Mouse (Mus musculus): ENCODE results near the gene Anks4b. TPM values are rescaled to one million over a fixed set of nuclear protein-coding genes. Genes with fewer than 3 reads are reported as not detected.
A peak's percentile ranks its signal among the peaks of the same experiment; 100 is the strongest.

Anks4b gene
- polyA plus RNA-seq, 1 experiment from 2014 or later = 0.05 TPM

DNA sequence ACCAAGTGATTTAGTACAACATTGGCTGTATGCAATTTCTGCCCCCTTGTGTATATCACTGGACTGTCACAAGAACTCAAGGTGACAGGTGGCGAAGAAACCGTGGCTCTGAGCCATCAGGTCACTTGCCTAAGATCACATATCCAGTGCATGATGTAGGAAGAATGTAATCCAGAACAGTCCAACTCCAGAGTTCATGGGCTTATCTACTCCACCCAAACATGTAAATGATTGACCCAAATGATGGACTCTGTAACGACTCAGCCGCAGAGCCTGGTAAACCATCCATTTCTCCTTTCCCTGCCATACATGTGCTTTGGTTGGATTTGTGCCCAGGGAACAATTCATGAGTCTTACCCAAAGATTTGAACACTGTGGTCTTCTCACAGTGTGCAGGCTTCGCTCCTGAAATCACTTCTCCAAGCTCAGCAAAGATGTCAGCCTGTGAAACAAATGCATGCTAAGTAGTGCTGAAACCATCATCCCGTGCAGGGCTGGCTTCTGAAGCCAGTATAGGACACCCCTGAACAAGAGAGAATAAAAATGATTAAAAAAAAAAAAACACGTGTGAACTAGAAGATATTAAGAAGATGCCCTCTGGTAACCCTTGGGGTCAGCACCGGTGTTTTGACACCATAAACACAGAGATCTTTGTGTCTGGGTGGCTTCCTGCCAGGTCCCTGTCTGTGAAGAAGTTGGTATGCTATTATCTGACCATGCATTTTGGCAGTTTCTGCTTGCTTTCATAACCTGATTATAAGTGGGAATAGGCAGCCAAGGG is 15.9 kb downstream of the Anks4b start:
- Histone ChIP-seq H3K27me3 (replicated peaks) (no peaks in the 10 kb centered on the region), H3K4me2 (no peak overlapping the region), H3K4me1 (replicated peaks) (peaks cover 12% of the 10 kb centered on the region; the same call in 1 of the 2 replicates), H3K4me3 (no peak overlapping the region), H3K27ac (ENCODE audit: poor library complexity, severe bottlenecking) (0 out of 2 replicates have a peak overlapping the region, but pooled peaks have one; percentile 7), H3K36me3 (no peaks in the 10 kb centered on the region), H3K9ac (no peak overlapping the region), H3K9me3 (replicated peaks) (no peaks in the 10 kb centered on the region)
- ATAC-seq (ENCODE audit: insufficient number of reproducible peaks, low FRiP score) = no peak
- WGBS = 57% methylated on average over 8 of the region's 8 CpGs

DNA sequence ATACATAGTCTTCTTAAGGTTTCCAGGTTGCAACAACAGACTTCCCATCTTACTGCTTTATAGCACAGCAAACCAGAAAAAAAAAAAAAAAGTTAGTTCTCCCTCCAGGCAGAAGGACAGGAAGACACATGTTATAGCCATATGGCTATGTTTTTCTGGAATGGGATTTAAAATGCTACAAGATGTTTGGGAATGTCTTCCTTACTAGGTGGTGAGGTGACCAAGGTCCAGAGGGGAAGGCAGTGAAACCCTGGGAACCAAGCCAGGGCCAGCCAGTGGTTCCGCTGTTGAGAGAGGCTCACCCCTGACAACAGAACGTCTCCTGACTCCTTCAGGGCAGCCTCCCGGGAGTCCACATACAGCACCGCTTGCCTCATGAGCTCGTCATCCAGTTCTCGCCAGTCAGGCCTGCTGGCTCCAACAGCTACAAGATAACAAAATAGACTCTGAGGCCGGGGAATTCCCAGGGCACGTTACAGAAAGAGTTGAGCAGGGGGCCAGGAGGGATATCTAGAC is 16.6 kb downstream of the Anks4b start:
- WGBS = 11% methylated on average over 8 of the region's 8 CpGs
- Histone ChIP-seq H3K4me1 (replicated peaks) (peaks cover 12% of the 10 kb centered on the region; the same call in 1 of the 2 replicates), H3K4me2 (no peak overlapping the region), H3K9me3 (replicated peaks) (no peaks in the 10 kb centered on the region), H3K27me3 (replicated peaks) (no peaks in the 10 kb centered on the region), H3K9ac (no peak overlapping the region), H3K4me3 (no peak overlapping the region), H3K27ac (ENCODE audit: poor library complexity, severe bottlenecking) (no peak overlapping the region), H3K36me3 (no peaks in the 10 kb centered on the region)
- 0 out of 2 replicates have a peak, but pooled peaks have one; percentile 53 for ATAC-seq (ENCODE audit: insufficient number of reproducible peaks, low FRiP score)

DNA sequence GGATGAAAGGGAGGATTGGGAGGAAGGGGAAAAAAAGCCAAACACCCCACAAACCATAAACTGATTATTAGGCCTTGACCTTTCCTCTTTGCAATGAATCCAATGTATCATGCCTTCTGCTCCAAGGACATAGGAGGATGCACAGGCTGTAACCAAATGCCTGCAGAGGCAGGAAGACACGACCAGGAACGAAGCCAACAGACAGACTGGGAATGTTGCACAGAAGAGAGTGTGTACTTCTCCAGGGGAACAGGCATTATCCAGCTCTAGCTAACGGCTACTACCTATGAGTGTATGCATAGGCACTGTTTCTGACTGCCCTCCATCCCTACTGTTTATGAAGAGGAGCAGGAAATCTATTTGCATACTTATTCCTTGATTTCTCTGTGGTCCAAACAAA is 18.5 kb downstream of the Anks4b start:
- ATAC-seq (ENCODE audit: insufficient number of reproducible peaks, low FRiP score) = no peak
- H3K27me3 ChIP-seq (replicated peaks) = no peaks in the 10 kb centered on the region
- H3K27ac ChIP-seq (ENCODE audit: poor library complexity, severe bottlenecking) = no peak overlapping the region
- H3K9me3 ChIP-seq (replicated peaks) = no peaks in the 10 kb centered on the region
- no peaks in the 10 kb centered on the region for H3K36me3 ChIP-seq
- H3K4me2 ChIP-seq = no peak overlapping the region
- WGBS = 54% methylated on average over 3 of the region's 3 CpGs
- no peak overlapping the region for H3K9ac ChIP-seq
- H3K4me3 ChIP-seq = no peak overlapping the region
- peaks cover 12% of the 10 kb centered on the region; the same call in 1 of the 2 replicates for H3K4me1 ChIP-seq (replicated peaks)

DNA sequence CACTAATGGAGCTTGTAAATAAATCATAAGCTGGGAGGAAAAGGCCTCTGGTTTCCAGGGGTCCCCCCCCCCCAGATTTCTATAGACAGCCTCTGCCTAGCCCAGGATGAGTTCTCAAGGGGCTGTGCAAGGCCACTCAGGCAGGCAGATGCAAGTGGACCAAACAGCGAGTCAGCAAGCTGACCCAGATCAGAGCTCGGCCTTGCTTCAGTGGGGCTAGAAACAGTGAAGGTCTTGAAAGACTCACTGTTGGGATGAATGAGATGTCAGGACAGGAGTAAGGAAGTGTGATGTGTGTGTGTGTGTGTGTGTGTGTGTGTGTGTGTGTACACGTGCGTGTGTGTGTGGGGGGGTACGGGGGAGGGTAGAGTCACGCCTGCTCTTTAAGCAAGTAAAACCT is 19.2 kb downstream of the Anks4b start:
- Histone ChIP-seq H3K4me3 (no peak overlapping the region), H3K4me2 (no peak overlapping the region), H3K9me3 (replicated peaks) (no peaks in the 10 kb centered on the region), H3K27me3 (replicated peaks) (no peaks in the 10 kb centered on the region), H3K9ac (no peak overlapping the region), H3K27ac (ENCODE audit: poor library complexity, severe bottlenecking) (no peak overlapping the region), H3K4me1 (replicated peaks) (peaks cover 12% of the 10 kb centered on the region; the same call in 1 of the 2 replicates), H3K36me3 (no peaks in the 10 kb centered on the region)
- no peak for ATAC-seq (ENCODE audit: insufficient number of reproducible peaks, low FRiP score)
- WGBS = 71% methylated on average over 6 of the region's 6 CpGs

DNA sequence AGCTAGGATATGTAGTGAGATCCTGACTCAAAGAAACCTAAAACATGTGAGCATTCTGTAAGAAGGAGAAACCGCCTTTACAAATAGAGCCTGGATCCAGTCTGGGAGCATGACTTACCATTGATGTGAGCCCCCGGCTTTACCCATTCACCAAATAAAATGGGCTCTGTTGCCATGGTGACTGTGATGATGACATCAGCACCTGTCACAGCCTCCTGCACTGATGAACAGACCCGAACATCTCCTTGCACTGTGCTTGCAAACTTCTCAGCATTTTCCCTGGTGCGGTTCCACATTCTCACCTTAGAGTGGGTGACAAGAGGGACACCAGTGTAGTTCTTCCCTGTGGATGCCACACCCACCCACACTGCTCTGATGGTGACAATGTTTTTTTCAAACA is 21.5 kb downstream of the Anks4b start:
- no peak overlapping the region for H3K4me2 ChIP-seq
- H3K4me1 ChIP-seq (replicated peaks) = peaks cover 11% of the 10 kb centered on the region; the same call in 1 of the 2 replicates
- no peaks in the 10 kb centered on the region for H3K36me3 ChIP-seq
- H3K27ac ChIP-seq (ENCODE audit: poor library complexity, severe bottlenecking) = no peak overlapping the region
- WGBS = 83% methylated on average over 4 of the region's 4 CpGs
- no peaks in the 10 kb centered on the region for H3K9me3 ChIP-seq (replicated peaks)
- no peak for ATAC-seq (ENCODE audit: insufficient number of reproducible peaks, low FRiP score)
- peaks cover 12% of the 10 kb centered on the region for H3K27me3 ChIP-seq (replicated peaks)
- no peak overlapping the region for H3K4me3 ChIP-seq
- H3K9ac ChIP-seq = no peak overlapping the region

DNA sequence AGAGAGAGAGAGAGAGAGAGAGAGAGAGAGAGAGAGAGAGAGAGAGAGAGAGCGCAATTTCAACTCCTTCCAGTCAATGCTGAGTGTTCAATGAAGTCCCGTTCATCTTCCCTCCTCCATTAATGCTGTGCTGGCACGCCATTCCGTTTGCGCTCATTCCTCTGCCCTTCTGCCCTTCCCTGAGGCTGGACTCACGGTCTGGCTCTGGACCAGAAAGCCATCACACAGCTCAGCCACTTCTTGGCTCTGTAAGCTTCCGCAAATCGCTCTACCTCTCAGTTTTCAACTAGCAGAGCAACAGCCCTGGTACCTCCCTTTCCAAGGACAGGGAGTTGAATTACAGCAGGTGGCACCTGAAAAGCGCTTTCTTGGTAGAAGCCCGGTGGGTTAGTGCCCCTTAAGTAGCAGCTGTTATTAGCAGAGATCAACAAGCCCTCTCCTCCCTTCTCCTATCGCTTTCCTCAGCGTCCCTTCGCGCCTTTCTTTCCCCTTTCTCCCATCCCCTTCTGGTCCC is 27.6 kb downstream of the Anks4b start:
- Histone ChIP-seq H3K4me3 (peak overlapping the region; percentile 28), H3K27ac (ENCODE audit: poor library complexity, severe bottlenecking) (no peak overlapping the region), H3K9me3 (replicated peaks) (no peaks in the 10 kb centered on the region; the same call in 1 of the 2 replicates), H3K4me1 (replicated peaks) (peaks cover 12% of the 10 kb centered on the region; the same call in 1 of the 2 replicates), H3K36me3 (no peaks in the 10 kb centered on the region), H3K4me2 (peak overlapping the region; percentile 63), H3K9ac (no peak overlapping the region), H3K27me3 (replicated peaks) (peaks cover 41% of the 10 kb centered on the region)
- 3% methylated on average over 14 of the region's 14 CpGs for WGBS
- no peak for ATAC-seq (ENCODE audit: insufficient number of reproducible peaks, low FRiP score)

DNA sequence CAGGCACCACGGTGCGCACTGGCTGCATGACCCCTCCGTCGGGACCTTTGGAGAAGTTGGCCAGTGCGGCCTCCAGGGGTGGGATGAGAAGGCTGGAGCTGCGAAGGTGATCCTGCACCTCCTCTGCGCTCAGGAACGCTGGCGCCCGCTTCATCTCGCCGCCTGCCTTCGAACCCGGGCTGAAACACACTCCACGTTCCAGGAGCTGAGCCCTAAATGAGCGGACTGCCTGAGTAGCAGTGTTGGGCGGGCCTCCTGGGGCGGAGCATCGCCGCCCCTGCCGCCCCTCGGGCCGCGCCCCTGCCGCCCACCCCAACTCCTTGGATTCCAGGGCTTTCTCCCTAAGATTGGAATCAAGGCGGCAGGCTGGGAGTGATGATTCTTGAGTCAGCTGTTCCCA is 28.1 kb downstream of the Anks4b start, which contains the start of gene Crym:
Gene Crym (minus strand): TSS at position 341 of the 400 bp plus-strand sequence.
- H3K4me1 ChIP-seq (replicated peaks) = peaks cover 12% of the 10 kb centered on the region; the same call in 1 of the 2 replicates
- H3K9ac ChIP-seq = no peak within 1 kb of the TSS
- ATAC-seq (ENCODE audit: insufficient number of reproducible peaks, low FRiP score) = no peak
- peak within 1 kb of the TSS; percentile 63 for H3K4me2 ChIP-seq
- peak within 1 kb of the TSS; percentile 28 for H3K4me3 ChIP-seq
- no peaks in the 10 kb centered on the region; the same call in 1 of the 2 replicates for H3K9me3 ChIP-seq (replicated peaks)
- H3K36me3 ChIP-seq = no peaks in the 10 kb centered on the region
- H3K27ac ChIP-seq (ENCODE audit: poor library complexity, severe bottlenecking) = no peak within 1 kb of the TSS
- peaks cover 41% of the 10 kb centered on the region for H3K27me3 ChIP-seq (replicated peaks)
- under 1% methylated on average over 26 of the region's 26 CpGs for WGBS

DNA sequence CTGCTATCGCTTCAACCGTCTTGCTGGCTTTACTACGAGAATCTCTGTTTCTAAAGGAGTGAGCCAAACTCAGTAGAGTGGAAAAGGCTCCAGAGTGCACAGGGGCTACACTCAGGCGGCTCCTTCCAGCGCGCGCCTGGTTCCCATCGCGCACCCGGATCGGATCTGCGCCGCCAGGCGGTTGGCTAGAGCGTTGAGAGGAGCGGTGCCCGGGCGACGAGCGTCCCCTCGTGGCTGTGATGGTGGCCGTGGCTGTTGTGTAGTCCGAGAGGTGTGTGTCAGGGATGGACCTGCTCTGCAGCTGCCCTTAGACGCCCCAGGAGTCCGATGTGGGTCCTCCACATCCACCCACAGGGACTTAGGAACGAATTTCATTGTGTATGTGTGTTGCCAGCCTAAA is 30.1 kb downstream of the Anks4b start, which contains the start of gene Abca14:
Gene Abca14 (plus strand): TSS at position 173 of the 400 bp plus-strand sequence.
- no peaks in the 10 kb centered on the region; the same call in 1 of the 2 replicates for H3K9me3 ChIP-seq (replicated peaks)
- ATAC-seq (ENCODE audit: insufficient number of reproducible peaks, low FRiP score) = peak; percentile 66; the same call in 1 of the 2 replicates
- WGBS = 6% methylated on average over 26 of the region's 26 CpGs
- H3K4me3 ChIP-seq = no peak within 1 kb of the TSS
- H3K4me2 ChIP-seq = peak within 1 kb of the TSS; percentile 29
- H3K27me3 ChIP-seq (replicated peaks) = peaks cover 41% of the 10 kb centered on the region
- no peak within 1 kb of the TSS for H3K9ac ChIP-seq
- H3K4me1 ChIP-seq (replicated peaks) = peaks cover 12% of the 10 kb centered on the region; the same call in 1 of the 2 replicates
- H3K27ac ChIP-seq (ENCODE audit: poor library complexity, severe bottlenecking) = no peak within 1 kb of the TSS
- no peaks in the 10 kb centered on the region for H3K36me3 ChIP-seq

DNA sequence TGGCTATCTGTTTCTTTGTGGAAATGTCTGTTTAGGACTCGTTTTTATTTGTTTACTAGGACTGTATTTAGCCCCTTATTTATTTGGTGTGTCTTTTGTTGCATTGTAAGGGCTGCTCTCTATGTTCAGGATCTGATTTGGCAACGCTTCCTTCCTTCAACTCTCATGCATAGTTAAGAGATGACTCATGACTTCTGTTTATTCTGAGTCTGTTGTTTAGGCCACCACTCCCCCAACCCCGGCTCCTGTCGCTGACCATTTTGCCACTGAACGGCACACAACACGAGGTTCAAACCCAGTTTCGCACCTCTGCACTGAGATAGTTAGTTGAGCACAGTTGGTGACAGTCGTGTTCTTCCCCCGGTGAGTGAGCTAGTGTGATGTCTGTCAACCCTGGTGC is 32.3 kb downstream of the Anks4b start:
- WGBS = 29% methylated on average over 9 of the region's 9 CpGs
- H3K4me2 ChIP-seq = no peak overlapping the region

DNA sequence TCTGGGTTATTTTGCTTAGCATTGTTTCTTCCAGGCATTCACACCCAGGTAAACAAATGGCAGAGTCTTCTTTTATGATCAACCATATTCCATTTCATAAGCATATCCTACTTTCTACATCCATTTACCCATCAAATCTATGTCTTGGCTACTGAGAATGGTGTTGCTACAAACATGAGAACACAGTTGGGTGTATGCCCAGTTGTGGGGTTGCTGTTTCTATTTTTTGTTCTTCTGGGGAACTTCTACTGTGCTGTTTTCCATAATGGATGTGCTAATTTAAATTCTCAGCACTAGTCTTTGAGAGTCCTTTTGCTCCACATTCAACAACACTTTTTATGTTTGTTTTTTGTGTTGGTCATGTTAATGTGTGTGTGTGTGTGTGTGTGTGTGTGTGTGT is 54.9 kb downstream of the Anks4b start:
- no peak overlapping the region for H3K27ac ChIP-seq (ENCODE audit: poor library complexity, severe bottlenecking)
- H3K36me3 ChIP-seq = no peaks in the 10 kb centered on the region
- H3K4me1 ChIP-seq (replicated peaks) = no peaks in the 10 kb centered on the region
- no peaks in the 10 kb centered on the region for H3K27me3 ChIP-seq (replicated peaks)
- no peak overlapping the region for H3K4me2 ChIP-seq
- ATAC-seq (ENCODE audit: insufficient number of reproducible peaks, low FRiP score) = no peak
- H3K9me3 ChIP-seq (replicated peaks) = no peaks in the 10 kb centered on the region
- no peak overlapping the region for H3K9ac ChIP-seq
- no peak overlapping the region for H3K4me3 ChIP-seq

More for the DNA sequence above, 32.3 kb downstream of the Anks4b start:
- Histone ChIP-seq H3K4me1 (replicated peaks) (peaks cover 9% of the 10 kb centered on the region; the same call in 1 of the 2 replicates), H3K9me3 (replicated peaks) (no peaks in the 10 kb centered on the region; the same call in 1 of the 2 replicates), H3K36me3 (no peaks in the 10 kb centered on the region), H3K27ac (ENCODE audit: poor library complexity, severe bottlenecking) (no peak overlapping the region), H3K4me3 (no peak overlapping the region), H3K9ac (no peak overlapping the region), H3K27me3 (replicated peaks) (peaks cover 21% of the 10 kb centered on the region)
- ATAC-seq (ENCODE audit: insufficient number of reproducible peaks, low FRiP score) = no peak

Data from heart, embryonic 12.5 days (tissue).